Mouse (Mus musculus): ENCODE measurements at regions not wholly inside any gene's neighbourhood (a gene's known extent, or its start where the extent isn't known, plus 50 kb on each side); places are given as distances from the start of the nearest gene placed in this dataset.

- no peak for DNase-seq (ENCODE audit: low spot score)
Measured at GRCm38 (mm10) chr1:120910801-120911200, 308.6 kb downstream of the En1 start.

GRCm38 (mm10) chr1:120911962-120912670 lies 309.9 kb downstream of the En1 start:
- no peak for DNase-seq (ENCODE audit: low spot score)

GRCm38 (mm10) chr1:120921540-120921939 lies 319.3 kb downstream of the En1 start:
- DNase-seq (ENCODE audit: low spot score) = no peak

GRCm38 (mm10) chr1:120925271-120925670 lies 323.1 kb downstream of the En1 start:
- no peak for DNase-seq (ENCODE audit: low spot score)

- DNase-seq (ENCODE audit: low spot score) = no peak
Measured at GRCm38 (mm10) chr1:120930141-120930540, 327.9 kb downstream of the En1 start.

- DNase-seq (ENCODE audit: low spot score) = no peak
Measured at GRCm38 (mm10) chr1:120935321-120935720, 333.1 kb downstream of the En1 start.

GRCm38 (mm10) chr1:120943711-120944110 lies 341.5 kb downstream of the En1 start:
- DNase-seq (ENCODE audit: low spot score) = no peak

- no peak for DNase-seq (ENCODE audit: low spot score)
Measured at GRCm38 (mm10) chr1:120946349-120946748, 344.1 kb downstream of the En1 start.

- no peak for DNase-seq (ENCODE audit: low spot score)
Measured at GRCm38 (mm10) chr1:120961235-120961634, 359.0 kb downstream of the En1 start.

- DNase-seq (ENCODE audit: low spot score) = no peak
Measured at GRCm38 (mm10) chr1:120961984-120962383, 359.8 kb downstream of the En1 start.

GRCm38 (mm10) chr1:120963477-120964178 lies 361.4 kb downstream of the En1 start:
- DNase-seq (ENCODE audit: low spot score) = no peak

GRCm38 (mm10) chr1:120964179-120964517 lies 361.9 kb downstream of the En1 start:
- no peak for DNase-seq (ENCODE audit: low spot score)

GRCm38 (mm10) chr1:120966132-120966531 lies 363.9 kb downstream of the En1 start:
- DNase-seq (ENCODE audit: low spot score) = no peak

GRCm38 (mm10) chr1:120974661-120975060 lies 357.7 kb downstream of the Insig2 start:
- no peak for DNase-seq (ENCODE audit: low spot score)

- no peak for DNase-seq (ENCODE audit: low spot score)
Measured at GRCm38 (mm10) chr1:121004535-121004934, 327.9 kb downstream of the Insig2 start.

GRCm38 (mm10) chr1:121005198-121005597 lies 327.2 kb downstream of the Insig2 start:
- no peak for DNase-seq (ENCODE audit: low spot score)

- DNase-seq (ENCODE audit: low spot score) = no peak
Measured at GRCm38 (mm10) chr1:121012126-121012525, 320.3 kb downstream of the Insig2 start.

GRCm38 (mm10) chr1:121013839-121014503 lies 318.4 kb downstream of the Insig2 start:
- DNase-seq (ENCODE audit: low spot score) = no peak

- no peak for DNase-seq (ENCODE audit: low spot score)
Measured at GRCm38 (mm10) chr1:121029375-121029774, 303.0 kb downstream of the Insig2 start.

- no peak for DNase-seq (ENCODE audit: low spot score)
Measured at GRCm38 (mm10) chr1:121034761-121035393, 297.5 kb downstream of the Insig2 start.

- no peak for DNase-seq (ENCODE audit: low spot score)
Measured at GRCm38 (mm10) chr1:121046581-121046980, 285.8 kb downstream of the Insig2 start.

- DNase-seq (ENCODE audit: low spot score) = no peak
Measured at GRCm38 (mm10) chr1:121047406-121047805, 285.0 kb downstream of the Insig2 start.

GRCm38 (mm10) chr1:121049684-121050083 lies 282.7 kb downstream of the Insig2 start:
- no peak for DNase-seq (ENCODE audit: low spot score)

Data from testis, postnatal 14 days (tissue).